Mouse (Mus musculus): ENCODE measurements around the gene Zfp963. TPM values are rescaled to one million over a fixed set of nuclear protein-coding genes. Genes with fewer than 3 reads are reported as not detected.
"Not testable (repeated sequence)": the region's sequence is repeated elsewhere in the genome, so short reads cannot be mapped to it uniquely, and the experiment has no call there.

The Zfp963 gene
- polyA plus RNA-seq, 1 experiment from 2014 or later: 10.6 TPM

- ATAC-seq (ENCODE audit: low FRiP score, low TSS enrichment) (peak; percentile 99), DNase-seq (peak; percentile 97)
- peaks cover 10% of the 10 kb centered on the region; the same call in 1 of the 2 replicates for H3K36me3 ChIP-seq (ENCODE audit: control insufficient read depth, insufficient read depth, low read length)
- H3K27ac ChIP-seq (replicated peaks; ENCODE audit: low read depth, low read length): peak overlapping the region; percentile 99
- H3K4me2 ChIP-seq (ENCODE audit: low read length): peak overlapping the region; percentile 57
- under 1% methylated on average over 52 of the region's 52 CpGs for WGBS
- H3K4me1 ChIP-seq (ENCODE audit: control insufficient read depth, insufficient read depth, low read length): peaks cover 12% of the 10 kb centered on the region
- no peaks in the 10 kb centered on the region for H3K27me3 ChIP-seq (ENCODE audit: control insufficient read depth, insufficient read depth, low read length)
- H3K9ac ChIP-seq (replicated peaks; ENCODE audit: low read length): peak overlapping the region; percentile 92
- no peaks in the 10 kb centered on the region for H3K9me3 ChIP-seq (ENCODE audit: control insufficient read depth, low read length)
- peak overlapping the region; percentile 92 for H3K4me3 ChIP-seq (replicated peaks; ENCODE audit: low read depth, low read length)
Measured at GRCm38 (mm10) chr8:69716403-69717231, 33.2 kb downstream of the Zfp963 start.

DNA sequence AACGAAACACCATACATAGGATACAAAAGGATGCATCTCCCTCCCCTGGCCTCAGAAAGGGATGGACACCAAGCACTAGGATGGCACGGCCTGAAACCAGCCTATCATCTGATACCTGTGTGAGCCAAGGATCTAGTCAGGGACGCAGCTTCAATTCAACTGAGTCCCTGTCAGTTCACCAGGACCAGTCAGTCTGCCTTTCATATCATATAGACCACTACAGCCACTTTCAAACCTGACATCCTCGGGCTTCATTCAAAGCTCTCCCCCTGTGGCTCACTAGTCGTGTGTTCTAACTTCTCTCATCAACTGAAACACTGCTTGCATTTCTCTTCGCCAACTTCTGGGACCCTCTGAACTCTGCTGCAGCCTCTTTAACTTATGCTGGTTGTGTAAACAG lies 34.4 kb downstream of the Zfp963 start:
- DNase-seq (no peak), ATAC-seq (ENCODE audit: low FRiP score, low TSS enrichment) (no peak)
- H3K9me3 ChIP-seq (ENCODE audit: control insufficient read depth, low read length): no peaks in the 10 kb centered on the region
- WGBS: 86% methylated on average over 6 of the region's 6 CpGs
- H3K4me2 ChIP-seq (ENCODE audit: low read length): peak overlapping the region; percentile 57
- peak overlapping the region; percentile 92; the same call in 1 of the 2 replicates for H3K4me3 ChIP-seq (replicated peaks; ENCODE audit: low read depth, low read length)
- H3K36me3 ChIP-seq (ENCODE audit: control insufficient read depth, insufficient read depth, low read length): peaks cover 12% of the 10 kb centered on the region; the same call in 1 of the 2 replicates
- no peaks in the 10 kb centered on the region for H3K27me3 ChIP-seq (ENCODE audit: control insufficient read depth, insufficient read depth, low read length)
- peaks cover 12% of the 10 kb centered on the region for H3K4me1 ChIP-seq (ENCODE audit: control insufficient read depth, insufficient read depth, low read length)
- H3K27ac ChIP-seq (replicated peaks; ENCODE audit: low read depth, low read length): no peak overlapping the region
- peak overlapping the region; percentile 36; the same call in 1 of the 2 replicates for H3K9ac ChIP-seq (replicated peaks; ENCODE audit: low read length)

DNA sequence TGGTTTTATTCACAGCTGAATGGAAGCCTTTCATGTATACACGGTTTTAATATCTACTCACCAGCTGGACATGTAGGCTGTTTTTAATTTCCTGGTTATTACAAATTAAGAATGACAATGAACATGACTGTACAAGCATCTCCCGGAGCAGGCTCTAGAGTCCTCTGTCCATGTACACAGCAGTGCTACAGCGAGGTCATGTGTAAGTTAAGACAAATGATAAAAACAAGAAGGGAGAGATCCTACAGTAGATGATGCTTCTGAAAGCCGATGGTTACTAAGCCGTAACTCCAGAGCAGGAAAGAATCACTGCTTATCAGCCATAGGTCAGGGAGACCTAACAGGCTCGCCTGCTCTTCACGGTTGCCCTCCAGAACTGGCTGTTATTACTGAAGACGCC lies 36.3 kb downstream of the Zfp963 start:
- H3K27me3 ChIP-seq (ENCODE audit: control insufficient read depth, insufficient read depth, low read length): no peaks in the 10 kb centered on the region
- peaks cover 31% of the 10 kb centered on the region for H3K36me3 ChIP-seq (ENCODE audit: control insufficient read depth, insufficient read depth, low read length)
- no peaks in the 10 kb centered on the region for H3K9me3 ChIP-seq (ENCODE audit: control insufficient read depth, low read length)
- no peak overlapping the region for H3K27ac ChIP-seq (replicated peaks; ENCODE audit: low read depth, low read length)
- peaks cover 12% of the 10 kb centered on the region for H3K4me1 ChIP-seq (ENCODE audit: control insufficient read depth, insufficient read depth, low read length)
- WGBS: 95% methylated on average over 8 of the region's 8 CpGs
- DNase-seq (no peak), ATAC-seq (ENCODE audit: low FRiP score, low TSS enrichment) (no peak)
- H3K9ac ChIP-seq (replicated peaks; ENCODE audit: low read length): no peak overlapping the region
- no peak overlapping the region for H3K4me2 ChIP-seq (ENCODE audit: low read length)
- H3K4me3 ChIP-seq (replicated peaks; ENCODE audit: low read depth, low read length): no peak overlapping the region

GRCm38 (mm10) chr8:69710624-69711023 lies 39.1 kb downstream of the Zfp963 start, which contains the start of gene Zfp869:
Gene Zfp869, minus strand, starts transcription at chr8:69710724.
- H3K4me2 ChIP-seq (ENCODE audit: low read length); H3K9ac ChIP-seq (replicated peaks; ENCODE audit: low read length); ATAC-seq (ENCODE audit: low FRiP score, low TSS enrichment); H3K27me3 ChIP-seq (ENCODE audit: control insufficient read depth, insufficient read depth, low read length); DNase-seq; H3K9me3 ChIP-seq (ENCODE audit: control insufficient read depth, low read length); H3K27ac ChIP-seq (replicated peaks; ENCODE audit: low read depth, low read length); H3K4me3 ChIP-seq (replicated peaks; ENCODE audit: low read depth, low read length): not testable (repeated sequence)
- 97% methylated on average over 8 of the region's 10 CpGs for WGBS
- Histone ChIP-seq H3K36me3 (ENCODE audit: control insufficient read depth, insufficient read depth, low read length) (peaks cover 59% of the 10 kb centered on the region), H3K4me1 (ENCODE audit: control insufficient read depth, insufficient read depth, low read length) (peaks cover 11% of the 10 kb centered on the region)

DNA sequence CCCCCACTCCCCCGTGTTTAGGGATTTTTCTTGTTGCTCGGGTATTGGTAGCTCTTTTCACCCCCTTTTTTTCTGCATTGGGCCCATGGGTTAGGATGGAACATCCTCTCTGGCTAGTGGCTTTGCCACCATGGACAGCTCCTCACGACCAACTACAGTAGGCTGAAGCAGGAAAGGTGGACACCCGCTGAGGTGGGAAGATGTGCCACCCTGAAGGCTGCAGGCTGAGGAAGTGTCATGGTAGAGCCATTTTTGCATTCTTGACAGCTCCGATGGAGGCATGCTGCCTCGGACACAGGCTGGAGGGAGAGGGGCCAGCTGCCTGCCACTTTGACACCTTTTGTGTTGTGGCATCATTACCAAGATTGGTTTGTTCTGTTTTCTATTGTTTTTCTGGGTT lies 48.0 kb downstream of the Zfp963 start:
- H3K36me3 ChIP-seq (ENCODE audit: control insufficient read depth, insufficient read depth, low read length): peaks cover 47% of the 10 kb centered on the region

More for the DNA sequence above, 48.0 kb downstream of the Zfp963 start:
- no peaks in the 10 kb centered on the region for H3K27me3 ChIP-seq (ENCODE audit: control insufficient read depth, insufficient read depth, low read length)
- DNase-seq: no peak
- no peak overlapping the region for H3K9ac ChIP-seq (replicated peaks; ENCODE audit: low read length)
- no peaks in the 10 kb centered on the region for H3K4me1 ChIP-seq (ENCODE audit: control insufficient read depth, insufficient read depth, low read length)
- no peak overlapping the region for H3K4me3 ChIP-seq (replicated peaks; ENCODE audit: low read depth, low read length)
- H3K9me3 ChIP-seq (ENCODE audit: control insufficient read depth, low read length): no peaks in the 10 kb centered on the region
- 79% methylated on average over 6 of the region's 6 CpGs for WGBS
- no peak overlapping the region for H3K27ac ChIP-seq (replicated peaks; ENCODE audit: low read depth, low read length)
- no peak overlapping the region for H3K4me2 ChIP-seq (ENCODE audit: low read length)
- no peak for ATAC-seq (ENCODE audit: low FRiP score, low TSS enrichment)

Other genes with a start within 250 kb of the Zfp963 start
- not detected in 2 replicates for gene Gm7697, start 227.0 kb downstream of the Zfp963 start, polyA plus RNA-seq (2014; fragmentation: Nextera tagmentation; extraction: Ambion mirVana)
- gene Zfp868, start 124.4 kb downstream of the Zfp963 start, polyA plus RNA-seq (2014; fragmentation: Nextera tagmentation; extraction: Ambion mirVana): 41.4 and 48.1 TPM in 2 replicates
- 1.6 and 1.9 TPM in 2 replicates for gene Zfp964, start 95.5 kb downstream of the Zfp963 start, polyA plus RNA-seq (2014; fragmentation: Nextera tagmentation; extraction: Ambion mirVana)
- 23.4 and 31.7 TPM in 2 replicates for gene Zfp869, start 39.2 kb downstream of the Zfp963 start, polyA plus RNA-seq (2014; fragmentation: Nextera tagmentation; extraction: Ambion mirVana)
- not detected in 2 replicates for gene Gm20422, start 24.9 kb upstream of the Zfp963 start, polyA plus RNA-seq (2014; fragmentation: Nextera tagmentation; extraction: Ambion mirVana)
- 49.6 and 50.6 TPM in 2 replicates for gene Atp13a1, start 41.2 kb upstream of the Zfp963 start, polyA plus RNA-seq (2014; fragmentation: Nextera tagmentation; extraction: Ambion mirVana)
- gene Zfp866, start 41.2 kb upstream of the Zfp963 start, polyA plus RNA-seq (2014; fragmentation: Nextera tagmentation; extraction: Ambion mirVana): 40.1 and 50.4 TPM in 2 replicates
- 26.0 and 33.2 TPM in 2 replicates for gene Gmip, start 58.7 kb upstream of the Zfp963 start, polyA plus RNA-seq (2014; fragmentation: Nextera tagmentation; extraction: Ambion mirVana)
- 1.2 TPM in 2 replicates for gene Lpar2, start 72.5 kb upstream of the Zfp963 start, polyA plus RNA-seq (2014; fragmentation: Nextera tagmentation; extraction: Ambion mirVana)
- gene Pbx4, start 82.5 kb upstream of the Zfp963 start, polyA plus RNA-seq (2014; fragmentation: Nextera tagmentation; extraction: Ambion mirVana): 62.3 and 78.2 TPM in 2 replicates
- gene Cilp2, start 137.7 kb upstream of the Zfp963 start, polyA plus RNA-seq (2014; fragmentation: Nextera tagmentation; extraction: Ambion mirVana): 3.1 and 4.6 TPM in 2 replicates
- 5.1 TPM in 2 replicates for gene Tssk6, start 152.2 kb upstream of the Zfp963 start, polyA plus RNA-seq (2014; fragmentation: Nextera tagmentation; extraction: Ambion mirVana)
- gene Ndufa13, start 152.6 kb upstream of the Zfp963 start, polyA plus RNA-seq (2014; fragmentation: Nextera tagmentation; extraction: Ambion mirVana): 170 and 211 TPM in 2 replicates
- gene Yjefn3, start 152.7 kb upstream of the Zfp963 start, polyA plus RNA-seq (2014; fragmentation: Nextera tagmentation; extraction: Ambion mirVana): 8.4 and 11.9 TPM in 2 replicates
- 22.6 and 28.1 TPM in 2 replicates for gene Gatad2a, start 246.4 kb upstream of the Zfp963 start, polyA plus RNA-seq (2014; fragmentation: Nextera tagmentation; extraction: Ambion mirVana)